Mouse (Mus musculus) embryonic facial prominence, embryonic 11.5 days (tissue): Measurements from ENCODE around the gene Sec16a. TPM values are rescaled to one million over a fixed set of nuclear protein-coding genes. Genes with fewer than 3 reads are reported as not detected.

Source experiments
- ATAC-seq: fragments of 200-750 bp; cut with Nextera tagmentation; replicated peaks from 2 replicates; pipeline ENCODE4 v1.8.0; 2017; ENCODE audit warnings: low read depth; ENCODE audit not compliant: insufficient number of reproducible peaks, low FRiP score, low TSS enrichment
- DNase-seq: peaks from one replicate; pipeline ENCODE4 v3.0.0-alpha.2; 2015; ENCODE audit warnings: low spot score
- H3K27ac ChIP-seq: fragments of 300-500 bp; sonication (generic); replicated peaks from 2 replicates; pipeline ENCODE4 v1.5.1; 2014; ENCODE audit warnings: mild to moderate bottlenecking, low read depth, low read length, control low read depth
- H3K27me3 ChIP-seq: fragments of 300-500 bp; sonication (generic); 2 replicates; pipeline ENCODE4 v1.6.1; 2014; ENCODE audit warnings: mild to moderate bottlenecking, low read length, moderate library complexity, mixed read lengths; ENCODE audit not compliant: control insufficient read depth, insufficient read depth
- H3K36me3 ChIP-seq: fragments of 300-500 bp; sonication (generic); replicated peaks from 2 replicates; pipeline ENCODE4 v1.6.1; 2014; ENCODE audit warnings: low read depth, mild to moderate bottlenecking, low read length, moderate library complexity, mixed read lengths; ENCODE audit not compliant: control insufficient read depth, insufficient read depth
- H3K4me1 ChIP-seq: fragments of 300-500 bp; sonication (generic); 2 replicates; pipeline ENCODE4 v1.6.1; 2014; ENCODE audit warnings: low read length, mixed read lengths; ENCODE audit not compliant: control insufficient read depth, insufficient read depth
- H3K4me2 ChIP-seq: fragments of 300-500 bp; sonication (generic); 2 replicates; pipeline ENCODE4 v1.6.1; 2014; ENCODE audit warnings: low read depth, mild to moderate bottlenecking, control low read depth, low read length, moderate library complexity
- H3K4me3 ChIP-seq: fragments of 300-500 bp; sonication (generic); 2 replicates; pipeline ENCODE4 v1.5.1; 2014; ENCODE audit warnings: low read depth, low read length, control low read depth
- H3K9ac ChIP-seq: fragments of 300-500 bp; sonication (generic); replicated peaks from 2 replicates; pipeline ENCODE4 v1.6.1; 2014; ENCODE audit warnings: mild to moderate bottlenecking, control low read depth, low read length
- H3K9me3 ChIP-seq: fragments of 300-500 bp; sonication (generic); replicated peaks from 2 replicates; pipeline ENCODE4 v1.6.1; 2016; ENCODE audit warnings: mild to moderate bottlenecking, low read length, inconsistent platforms, mixed read lengths; ENCODE audit not compliant: control insufficient read depth
- WGBS: fragments of 180-500 bp; shearing (Covaris S2); extraction: QIAGEN DNeasy Blood & Tissue Kit; methylation state at CpG from one replicate; pipeline ENCODE4 v1.1.7; 2014; 5-methylcytosine and 5-hydroxymethylcytosine counted together
- polyA plus RNA-seq: library from polyadenylated mRNA; unstranded; fragments of >200 nt; fragmentation: Nextera tagmentation; extraction: Ambion mirVana; gene quantifications from 2 replicates; pipeline ENCODE4 v1.2.1, GENCODE M21; 2014

Gene Sec16a
- polyA plus RNA-seq, 1 experiment from 2014 or later = 30.4 TPM

DNA sequence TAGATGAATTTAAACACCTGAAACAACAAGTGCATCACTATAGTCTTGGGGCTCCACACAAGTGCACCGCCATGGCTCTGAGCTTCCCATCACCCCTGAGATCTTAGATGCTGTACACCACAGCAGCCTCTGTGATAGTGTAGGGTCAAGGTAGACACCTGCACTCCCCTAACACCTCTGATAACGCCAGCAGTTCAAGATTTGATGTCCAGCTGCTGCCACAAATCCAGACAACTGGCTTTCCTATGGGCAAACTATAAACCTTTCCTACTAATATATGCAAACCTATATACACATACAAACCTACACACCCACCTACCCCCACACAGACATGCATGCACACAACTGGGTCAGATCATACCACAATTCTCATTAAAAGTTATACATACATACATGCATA lies 20.5 kb downstream of the Sec16a start:
- H3K27ac ChIP-seq = no peak overlapping the region
- H3K36me3 ChIP-seq = peaks cover 10% of the 10 kb centered on the region
- no peak overlapping the region for H3K4me3 ChIP-seq
- H3K9me3 ChIP-seq = no peaks in the 10 kb centered on the region
- ATAC-seq = no peak
- WGBS = 91% methylated on average over 2 of the region's 2 CpGs
- no peak overlapping the region for H3K4me2 ChIP-seq
- no peak overlapping the region for H3K9ac ChIP-seq
- H3K4me1 ChIP-seq = no peaks in the 10 kb centered on the region
- DNase-seq = no peak
- H3K27me3 ChIP-seq = no peaks in the 10 kb centered on the region

DNA sequence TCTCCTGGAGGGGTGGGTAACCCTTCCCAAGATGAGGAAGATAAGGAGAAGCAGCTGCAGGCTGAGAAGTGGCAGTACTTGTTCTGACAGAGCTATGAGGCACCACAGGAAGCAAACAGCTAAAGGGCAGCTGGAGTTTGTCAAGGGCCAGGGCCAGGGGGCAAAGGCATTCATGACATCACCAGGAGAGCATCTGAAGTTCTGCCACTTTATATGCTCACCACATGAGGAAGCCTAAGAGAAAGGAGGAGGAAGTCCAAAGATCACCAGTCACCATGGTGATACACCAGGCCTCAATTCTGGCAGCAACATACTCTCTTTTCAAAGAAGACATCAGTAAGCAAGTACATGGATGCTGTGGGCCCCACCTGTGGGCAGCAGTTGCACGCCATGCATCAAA lies 21.9 kb downstream of the Sec16a start:
- DNase-seq (no peak), ATAC-seq (no peak)
- Histone ChIP-seq H3K27me3 (no peaks in the 10 kb centered on the region), H3K4me2 (no peak overlapping the region), H3K36me3 (peaks cover 6% of the 10 kb centered on the region), H3K9me3 (no peaks in the 10 kb centered on the region), H3K4me3 (no peak overlapping the region), H3K9ac (no peak overlapping the region), H3K4me1 (no peaks in the 10 kb centered on the region), H3K27ac (no peak overlapping the region)
- WGBS = 100% methylated on average over 1 of the region's 1 CpGs

DNA sequence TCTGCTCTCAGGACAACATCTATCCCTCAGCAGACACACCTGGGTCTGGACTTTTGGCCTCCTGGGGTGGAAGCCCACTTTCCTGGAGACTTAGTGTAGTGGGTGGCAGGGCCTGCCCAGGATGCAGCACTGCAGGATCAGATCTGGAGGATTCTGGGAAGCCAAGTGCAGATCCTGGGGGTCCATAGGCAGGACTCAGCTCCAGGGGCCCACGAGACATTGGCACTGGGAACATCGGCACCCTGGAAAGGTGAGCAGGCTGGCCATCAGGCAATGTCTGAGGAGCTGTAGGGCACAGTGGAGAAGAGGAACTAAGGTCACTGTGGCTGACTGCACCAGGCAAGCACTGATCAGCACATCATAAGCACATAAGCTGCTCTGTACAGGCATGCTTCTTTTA lies 23.0 kb downstream of the Sec16a start:
- no peak overlapping the region for H3K4me2 ChIP-seq
- DNase-seq = no peak
- 96% methylated on average over 2 of the region's 2 CpGs for WGBS

DNA sequence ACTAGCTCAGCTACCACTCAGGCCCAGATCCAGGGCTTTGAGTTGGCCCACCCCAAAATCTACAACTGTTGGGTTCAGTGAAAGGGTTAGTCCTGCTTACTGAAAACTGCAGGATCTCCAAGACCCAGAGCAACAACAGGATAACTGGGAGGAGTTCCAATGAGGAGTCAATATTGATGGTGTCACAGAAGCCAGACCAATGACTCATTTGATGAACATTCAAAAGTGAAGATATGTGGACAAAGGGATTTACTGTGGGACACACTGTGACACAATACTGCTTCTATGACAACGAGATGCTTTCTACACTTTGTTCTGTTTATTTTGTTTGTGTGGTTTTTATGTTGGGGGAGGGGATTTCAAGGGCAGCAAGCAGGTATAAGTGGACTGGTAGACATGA lies 26.9 kb downstream of the Sec16a start:
- WGBS = 81% methylated on average over 1 of the region's 1 CpGs
- H3K27ac ChIP-seq = no peak overlapping the region
- no peak for DNase-seq
- H3K27me3 ChIP-seq = no peaks in the 10 kb centered on the region
- H3K36me3 ChIP-seq = peaks cover 9% of the 10 kb centered on the region
- H3K9me3 ChIP-seq = no peaks in the 10 kb centered on the region
- H3K9ac ChIP-seq = no peak overlapping the region
- no peak overlapping the region for H3K4me3 ChIP-seq
- ATAC-seq = no peak
- H3K4me1 ChIP-seq = no peaks in the 10 kb centered on the region
- no peak overlapping the region for H3K4me2 ChIP-seq

More for the DNA sequence above, 23.0 kb downstream of the Sec16a start:
- no peak overlapping the region for H3K9ac ChIP-seq
- H3K27me3 ChIP-seq = no peaks in the 10 kb centered on the region
- no peaks in the 10 kb centered on the region for H3K4me1 ChIP-seq
- H3K36me3 ChIP-seq = peaks cover 6% of the 10 kb centered on the region
- H3K27ac ChIP-seq = no peak overlapping the region
- ATAC-seq = no peak
- H3K4me3 ChIP-seq = no peak overlapping the region
- no peaks in the 10 kb centered on the region for H3K9me3 ChIP-seq

DNA sequence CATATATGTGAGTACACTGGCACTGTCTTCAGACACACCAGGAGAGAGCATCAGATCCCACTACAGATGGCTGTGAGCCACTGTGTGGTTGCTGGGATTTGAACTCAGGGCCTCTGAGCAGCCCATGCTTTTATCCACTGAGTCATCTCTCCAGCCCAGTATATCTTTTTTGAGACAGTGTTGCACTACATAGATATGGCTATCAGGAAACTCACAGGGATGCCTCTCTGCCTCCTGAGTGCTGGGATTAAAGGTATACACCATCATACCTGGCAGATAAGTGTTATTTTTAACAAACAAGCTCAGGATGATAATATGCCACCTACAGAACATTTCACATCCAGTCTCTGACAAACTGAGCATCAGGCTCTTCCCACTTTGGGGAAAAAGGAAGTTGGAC lies 27.9 kb downstream of the Sec16a start:
- no peaks in the 10 kb centered on the region for H3K4me1 ChIP-seq
- H3K4me2 ChIP-seq = no peak overlapping the region
- no peak overlapping the region for H3K9ac ChIP-seq
- DNase-seq = no peak
- peaks cover 7% of the 10 kb centered on the region for H3K36me3 ChIP-seq
- H3K4me3 ChIP-seq = no peak overlapping the region
- ATAC-seq = no peak
- no peak overlapping the region for H3K27ac ChIP-seq
- H3K27me3 ChIP-seq = no peaks in the 10 kb centered on the region
- H3K9me3 ChIP-seq = no peaks in the 10 kb centered on the region

DNA sequence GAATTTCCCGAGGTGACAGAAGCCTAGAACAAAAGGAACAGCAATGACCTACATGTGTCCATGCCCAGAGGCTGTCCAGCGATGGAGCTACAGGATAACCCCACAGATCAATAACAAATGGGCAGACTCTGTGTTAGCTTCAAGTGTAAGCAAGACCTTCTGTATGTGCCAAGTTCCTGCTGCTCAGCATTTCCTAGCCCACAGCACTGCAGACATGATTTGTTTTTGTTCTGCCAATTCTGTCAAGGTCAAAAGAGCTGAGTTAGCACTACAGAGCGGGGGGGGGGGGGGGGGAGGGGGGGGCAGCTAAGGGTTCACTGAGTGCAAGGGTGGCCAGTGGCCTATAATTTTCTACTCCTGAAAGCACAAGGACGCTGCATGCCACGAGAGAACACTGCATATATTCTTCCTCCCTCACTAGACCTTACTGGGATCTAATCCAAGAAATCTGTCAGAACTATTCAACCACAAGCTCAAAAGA lies 34.0 kb downstream of the Sec16a start:
- no peak for ATAC-seq
- Histone ChIP-seq H3K9ac (no peak overlapping the region), H3K27ac (no peak overlapping the region), H3K27me3 (no peaks in the 10 kb centered on the region), H3K4me3 (no peak overlapping the region), H3K9me3 (no peaks in the 10 kb centered on the region), H3K4me2 (no peak overlapping the region), H3K36me3 (peaks cover 3% of the 10 kb centered on the region), H3K4me1 (peaks cover 5% of the 10 kb centered on the region; the same call in 1 of the 2 replicates)
- 74% methylated on average over 5 of the region's 5 CpGs for WGBS
- DNase-seq = no peak

DNA sequence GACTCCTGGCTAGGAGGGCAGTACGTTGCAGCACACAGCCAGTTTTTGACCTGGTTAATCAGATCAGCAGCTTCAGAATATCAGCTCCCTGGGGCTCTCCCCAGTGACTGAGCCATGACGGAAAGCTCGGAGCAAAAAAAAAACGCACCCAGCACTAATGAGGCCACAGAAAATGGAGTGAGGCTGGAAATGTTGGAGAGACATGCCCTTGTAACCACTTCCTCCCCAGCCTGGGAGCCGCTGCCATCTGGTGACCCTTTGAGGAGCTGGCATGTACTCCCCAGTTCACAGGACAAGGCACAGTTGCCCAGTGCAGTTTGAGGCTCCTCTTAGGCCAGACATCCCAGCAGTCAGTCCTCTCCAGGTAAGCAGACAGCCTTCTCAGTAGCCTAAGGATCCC lies 34.9 kb downstream of the Sec16a start:
- H3K27ac ChIP-seq = no peak overlapping the region
- 77% methylated on average over 5 of the region's 5 CpGs for WGBS
- no peaks in the 10 kb centered on the region for H3K9me3 ChIP-seq
- H3K27me3 ChIP-seq = no peaks in the 10 kb centered on the region
- H3K36me3 ChIP-seq = peaks cover under 1% of the 10 kb centered on the region
- peaks cover 5% of the 10 kb centered on the region; the same call in 1 of the 2 replicates for H3K4me1 ChIP-seq
- no peak overlapping the region for H3K4me3 ChIP-seq
- no peak overlapping the region for H3K9ac ChIP-seq
- no peak for DNase-seq
- H3K4me2 ChIP-seq = no peak overlapping the region
- ATAC-seq = no peak

DNA sequence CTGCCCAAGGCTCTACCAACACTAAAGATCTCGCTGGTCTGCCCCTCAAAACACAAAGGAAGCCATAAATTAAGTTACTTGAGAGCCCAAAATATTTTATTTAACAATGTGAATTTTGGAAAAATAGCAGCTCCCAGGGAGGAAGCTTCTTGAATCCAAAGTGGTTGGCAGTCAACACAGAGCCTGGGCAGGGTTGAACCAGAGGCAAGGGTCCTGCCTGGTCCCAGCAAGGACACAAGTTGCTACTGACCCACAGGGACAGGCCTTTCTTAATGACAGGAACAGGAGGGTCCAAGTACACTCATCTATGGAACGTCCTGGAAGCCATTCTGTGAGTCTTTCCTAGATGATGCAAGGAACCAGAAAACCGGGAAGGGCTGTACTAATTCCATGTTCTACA lies 35.7 kb downstream of the Sec16a start:
- Histone ChIP-seq H3K4me2 (no peak overlapping the region), H3K4me3 (peak overlapping the region; percentile 92), H3K27ac (no peak overlapping the region)

More for the DNA sequence above, 35.7 kb downstream of the Sec16a start:
- H3K9me3 ChIP-seq = no peaks in the 10 kb centered on the region
- DNase-seq = no peak
- peaks cover 5% of the 10 kb centered on the region; the same call in 1 of the 2 replicates for H3K4me1 ChIP-seq
- WGBS = 60% methylated on average over 3 of the region's 3 CpGs
- H3K27me3 ChIP-seq = no peaks in the 10 kb centered on the region
- H3K36me3 ChIP-seq = no peaks in the 10 kb centered on the region
- no peak for ATAC-seq
- no peak overlapping the region for H3K9ac ChIP-seq
